Mouse (Mus musculus): Measurements from ENCODE around the gene Tgfbi. TPM values are rescaled to one million over a fixed set of nuclear protein-coding genes. Genes with fewer than 3 reads are reported as not detected.

Tgfbi gene
- polyA plus RNA-seq, 1 experiment from 2014 or later = 4.4 TPM

DNA sequence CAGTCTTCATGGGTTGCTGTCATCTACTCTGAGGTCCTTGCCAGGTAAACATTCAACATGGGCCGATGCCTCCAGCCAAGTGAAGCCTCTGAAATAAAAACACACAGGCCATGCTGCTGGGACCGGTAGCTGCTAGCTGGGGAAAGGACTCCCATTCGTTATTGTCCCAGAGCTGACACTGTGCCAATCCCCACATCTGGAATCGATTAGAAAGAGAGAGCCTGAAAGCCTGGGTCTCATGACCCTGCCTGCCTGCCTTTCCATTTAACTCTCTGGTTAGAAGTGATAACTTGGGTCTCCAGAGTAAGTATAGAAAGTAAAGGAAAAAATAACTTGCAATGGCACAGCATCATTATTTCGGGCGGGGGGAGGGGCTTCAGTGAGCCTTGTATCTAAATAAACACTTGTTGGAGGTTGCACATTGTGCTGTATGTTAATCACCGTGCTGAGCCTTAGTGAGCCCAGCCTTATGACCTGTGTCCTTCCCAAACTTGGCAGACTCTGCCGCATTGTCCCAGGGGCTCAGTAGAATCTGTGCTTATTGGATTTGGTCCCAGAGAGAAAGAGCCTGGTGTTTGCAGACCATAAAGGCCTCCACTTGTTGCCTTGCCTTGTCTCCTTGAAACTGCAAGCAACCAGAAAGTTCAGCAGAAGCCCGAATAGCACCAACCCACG, 9.0 kb upstream of the Tgfbi start:
- Histone ChIP-seq H3K9ac (no peak overlapping the region), H3K4me2 (no peak overlapping the region)

DNA sequence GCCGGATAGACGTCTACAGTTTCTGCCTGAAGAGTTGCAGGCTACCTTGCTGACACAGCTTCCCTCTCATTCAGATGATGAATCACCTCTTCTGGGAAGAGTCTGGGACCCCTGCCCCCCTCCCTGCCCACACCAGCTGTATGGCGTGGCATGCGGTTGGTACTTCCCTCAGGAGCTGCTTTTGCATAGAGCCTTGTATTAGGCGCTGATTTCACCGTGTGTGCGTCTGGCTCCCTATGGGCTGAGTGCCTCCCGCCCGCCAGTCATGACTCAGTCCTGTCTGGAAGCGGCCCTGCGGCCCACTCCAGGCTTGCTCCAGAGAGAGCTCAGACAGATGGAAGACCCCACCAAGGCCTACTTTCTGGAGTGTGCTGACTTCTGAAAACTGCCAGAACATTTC, 8.1 kb upstream of the Tgfbi start:
- Histone ChIP-seq H3K9me3 (no peaks in the 10 kb centered on the region), H3K27ac (no peak overlapping the region), H3K27me3 (replicated peaks) (no peaks in the 10 kb centered on the region), H3K36me3 (replicated peaks) (no peaks in the 10 kb centered on the region), H3K9ac (no peak overlapping the region), H3K4me1 (peaks cover 10% of the 10 kb centered on the region; the same call in 1 of the 2 replicates), H3K4me3 (no peak overlapping the region), H3K4me2 (no peak overlapping the region)
- no peak for ATAC-seq (replicated peaks)
- 48% methylated on average over 11 of the region's 11 CpGs for WGBS

More for the DNA sequence above, 9.0 kb upstream of the Tgfbi start:
- Histone ChIP-seq H3K4me3 (no peak overlapping the region), H3K9me3 (no peaks in the 10 kb centered on the region), H3K4me1 (peaks cover 10% of the 10 kb centered on the region; the same call in 1 of the 2 replicates), H3K27me3 (replicated peaks) (no peaks in the 10 kb centered on the region), H3K27ac (no peak overlapping the region), H3K36me3 (replicated peaks) (no peaks in the 10 kb centered on the region)
- no peak for ATAC-seq (replicated peaks)
- WGBS = 75% methylated on average over 10 of the region's 10 CpGs

DNA sequence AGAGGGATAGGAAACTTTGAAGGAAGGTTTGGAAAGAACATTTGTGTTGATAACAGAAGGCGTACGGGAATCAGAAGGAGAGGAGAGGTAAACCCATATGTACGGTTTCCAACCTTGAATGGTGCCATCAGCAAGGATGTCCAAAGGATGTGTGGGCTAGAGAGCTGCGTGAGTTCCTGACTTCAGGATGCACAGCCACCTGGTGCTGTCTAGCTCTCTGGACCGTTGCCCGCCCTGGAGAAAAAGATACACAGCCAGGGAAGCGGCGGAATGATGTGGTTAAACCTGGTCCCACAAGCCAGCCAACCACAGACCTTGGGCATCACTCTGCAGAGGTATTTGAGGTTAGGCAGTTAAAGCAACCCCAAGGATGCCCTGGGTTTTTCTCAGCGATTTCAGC, 3.8 kb upstream of the Tgfbi start:
- no peak overlapping the region for H3K4me3 ChIP-seq
- 94% methylated on average over 9 of the region's 9 CpGs for WGBS
- H3K36me3 ChIP-seq (replicated peaks) = no peaks in the 10 kb centered on the region
- H3K9ac ChIP-seq = no peak overlapping the region
- no peaks in the 10 kb centered on the region for H3K9me3 ChIP-seq
- H3K4me1 ChIP-seq = peaks cover 12% of the 10 kb centered on the region
- ATAC-seq (replicated peaks) = no peak
- no peak overlapping the region for H3K4me2 ChIP-seq
- H3K27ac ChIP-seq = no peak overlapping the region
- peaks cover 24% of the 10 kb centered on the region; the same call in 1 of the 2 replicates for H3K27me3 ChIP-seq (replicated peaks)

DNA sequence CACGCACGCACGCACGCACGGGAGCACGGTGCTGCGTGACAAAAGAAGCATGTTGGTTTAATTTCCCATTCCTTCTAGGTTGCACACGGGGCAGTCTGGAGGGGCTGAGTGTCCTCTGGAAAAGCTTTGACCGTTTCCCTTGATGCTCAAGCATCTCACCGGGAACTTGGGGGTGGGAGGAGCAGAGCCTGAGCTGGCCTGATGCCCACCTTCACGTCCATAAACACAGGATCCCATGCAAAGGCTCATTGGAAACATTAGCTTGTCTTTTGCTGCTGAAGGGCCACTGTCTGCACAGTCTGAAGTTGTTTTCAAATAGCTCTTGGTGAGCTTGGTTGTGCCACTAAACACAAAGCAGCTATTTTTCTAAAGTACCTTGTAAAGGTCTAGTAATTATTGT, 2.6 kb upstream of the Tgfbi start:
- Histone ChIP-seq H3K36me3 (replicated peaks) (no peaks in the 10 kb centered on the region), H3K9ac (no peak overlapping the region), H3K4me2 (no peak overlapping the region), H3K27me3 (replicated peaks) (peaks cover 28% of the 10 kb centered on the region), H3K9me3 (no peaks in the 10 kb centered on the region), H3K27ac (no peak overlapping the region), H3K4me3 (no peak overlapping the region), H3K4me1 (peaks cover 8% of the 10 kb centered on the region)
- ATAC-seq (replicated peaks) = no peak
- WGBS = 74% methylated on average over 11 of the region's 11 CpGs

DNA sequence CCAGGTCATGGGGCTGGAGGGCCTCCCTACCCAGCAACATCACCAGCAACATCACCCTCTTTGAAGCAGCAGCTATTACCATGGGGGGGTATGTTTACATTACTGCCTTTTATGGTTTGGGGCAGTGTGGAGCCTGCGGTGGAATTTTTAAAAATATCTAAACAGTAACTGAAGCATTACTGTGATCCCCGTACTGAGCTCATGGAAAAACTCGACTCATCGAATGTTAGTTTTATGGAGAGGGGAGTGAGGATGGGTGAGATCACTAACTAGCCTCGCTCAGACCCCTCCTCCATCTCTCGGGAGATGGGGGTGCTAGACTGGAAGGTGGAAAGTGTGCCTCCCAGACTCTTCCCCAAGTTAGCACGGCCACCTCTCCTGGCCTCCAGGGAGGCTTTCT, 2.1 kb upstream of the Tgfbi start:
- no peak overlapping the region for H3K4me3 ChIP-seq
- ATAC-seq (replicated peaks) = no peak
- H3K27me3 ChIP-seq (replicated peaks) = peaks cover 29% of the 10 kb centered on the region
- H3K4me1 ChIP-seq = peaks cover 8% of the 10 kb centered on the region
- H3K27ac ChIP-seq = no peak overlapping the region
- no peak overlapping the region for H3K9ac ChIP-seq
- 77% methylated on average over 7 of the region's 7 CpGs for WGBS
- no peaks in the 10 kb centered on the region for H3K9me3 ChIP-seq
- no peaks in the 10 kb centered on the region for H3K36me3 ChIP-seq (replicated peaks)
- H3K4me2 ChIP-seq = no peak overlapping the region

DNA sequence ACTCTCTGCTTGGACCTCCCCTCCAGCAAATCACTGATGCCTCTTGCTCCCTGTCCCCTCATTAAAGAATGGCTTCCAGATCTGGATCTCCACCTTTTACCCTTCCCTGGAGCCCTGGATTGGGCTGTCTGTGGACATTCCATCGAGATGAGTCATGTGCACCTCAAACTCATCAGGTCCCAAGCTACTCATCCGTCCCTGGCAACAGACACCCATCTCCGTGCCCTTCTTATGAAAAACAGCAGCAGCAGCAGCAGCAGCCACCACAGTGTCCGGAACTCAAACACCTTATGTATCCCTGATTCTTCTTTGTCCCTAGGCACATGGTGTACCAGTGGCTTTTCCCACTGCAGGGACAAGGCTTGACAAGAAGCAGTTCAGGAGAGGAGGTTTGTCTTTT, 1.5 kb upstream of the Tgfbi start:
- no peak overlapping the region for H3K27ac ChIP-seq
- no peak overlapping the region for H3K9ac ChIP-seq
- H3K36me3 ChIP-seq (replicated peaks) = no peaks in the 10 kb centered on the region
- H3K4me1 ChIP-seq = peaks cover 8% of the 10 kb centered on the region
- no peaks in the 10 kb centered on the region for H3K9me3 ChIP-seq
- no peak overlapping the region for H3K4me2 ChIP-seq
- WGBS = 86% methylated on average over 4 of the region's 4 CpGs
- ATAC-seq (replicated peaks) = no peak
- no peak overlapping the region for H3K4me3 ChIP-seq
- peaks cover 34% of the 10 kb centered on the region for H3K27me3 ChIP-seq (replicated peaks)

DNA sequence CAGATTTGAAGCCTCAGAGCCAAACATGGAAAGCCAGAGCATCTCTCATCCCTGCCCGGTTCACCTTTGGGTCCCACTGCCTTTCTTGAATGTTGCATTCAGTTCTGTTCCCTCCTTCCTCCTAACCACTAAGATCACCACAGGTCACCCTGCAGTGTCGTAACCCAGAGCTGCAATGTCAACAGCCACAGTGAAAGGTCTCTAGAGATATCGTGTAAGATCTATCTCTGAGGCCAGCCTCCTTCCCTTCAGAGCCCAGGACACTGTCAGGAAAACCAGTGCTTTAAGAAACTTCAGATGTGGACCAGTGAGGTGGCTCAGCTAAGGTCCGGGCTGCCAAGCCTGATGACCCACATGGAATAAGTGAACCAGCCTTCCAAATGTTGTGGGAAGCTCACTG, 1.8 kb downstream of the Tgfbi start:
- no peak for ATAC-seq (replicated peaks)
- Histone ChIP-seq H3K27me3 (replicated peaks) (peaks cover 34% of the 10 kb centered on the region), H3K36me3 (replicated peaks) (no peaks in the 10 kb centered on the region), H3K27ac (no peak overlapping the region), H3K4me2 (no peak overlapping the region), H3K4me1 (peaks cover 15% of the 10 kb centered on the region), H3K4me3 (no peak overlapping the region), H3K9ac (no peak overlapping the region), H3K9me3 (no peaks in the 10 kb centered on the region)
- 78% methylated on average over 4 of the region's 4 CpGs for WGBS

DNA sequence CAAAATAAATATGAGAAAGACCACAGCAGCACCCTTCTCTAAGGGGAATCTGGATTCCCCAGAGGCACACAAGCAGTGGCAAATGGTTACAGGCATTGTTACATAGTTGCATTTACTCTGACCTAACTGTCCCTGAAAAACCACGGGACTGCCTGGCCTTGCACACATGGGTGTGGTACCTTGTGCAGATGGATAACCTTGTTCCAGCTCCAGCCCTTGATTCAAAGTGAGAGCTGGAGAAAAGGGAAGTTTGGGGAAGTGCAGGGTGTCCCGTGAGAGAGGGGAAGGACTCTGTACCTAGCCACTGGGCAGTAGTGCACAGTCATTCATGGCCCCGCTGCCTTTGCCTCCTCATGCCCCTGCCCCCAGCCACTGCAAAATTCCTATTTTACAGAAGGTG, 2.4 kb downstream of the Tgfbi start:
- H3K9ac ChIP-seq = no peak overlapping the region
- peaks cover 34% of the 10 kb centered on the region for H3K27me3 ChIP-seq (replicated peaks)
- H3K27ac ChIP-seq = no peak overlapping the region
- no peaks in the 10 kb centered on the region for H3K9me3 ChIP-seq
- 57% methylated on average over 3 of the region's 3 CpGs for WGBS
- no peak overlapping the region for H3K4me2 ChIP-seq
- ATAC-seq (replicated peaks) = no peak
- no peak overlapping the region for H3K4me3 ChIP-seq
- H3K36me3 ChIP-seq (replicated peaks) = no peaks in the 10 kb centered on the region
- H3K4me1 ChIP-seq = peaks cover 15% of the 10 kb centered on the region

DNA sequence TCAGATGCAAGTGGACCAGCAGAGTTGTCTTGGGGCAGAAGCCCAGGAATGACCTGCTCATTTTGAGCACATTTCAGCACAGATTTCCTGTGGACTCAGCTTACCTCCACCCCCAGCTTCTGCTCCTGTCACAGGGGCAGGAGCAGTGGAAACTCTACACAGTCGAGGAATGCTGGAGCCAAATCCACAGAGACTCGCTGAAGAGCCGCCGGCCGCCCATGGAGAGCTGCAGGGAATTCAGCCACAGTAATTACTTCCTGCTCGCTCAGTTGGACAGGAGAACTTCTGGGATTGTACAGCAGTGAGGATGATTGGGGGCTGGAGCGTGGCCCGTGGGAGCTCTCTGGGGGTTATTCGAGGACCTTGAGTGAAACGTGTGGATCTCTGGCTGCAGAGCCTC, 3.0 kb downstream of the Tgfbi start:
- Histone ChIP-seq H3K27ac (no peak overlapping the region), H3K36me3 (replicated peaks) (no peaks in the 10 kb centered on the region), H3K4me1 (peaks cover 15% of the 10 kb centered on the region), H3K4me3 (no peak overlapping the region), H3K9ac (no peak overlapping the region), H3K4me2 (no peak overlapping the region), H3K9me3 (no peaks in the 10 kb centered on the region), H3K27me3 (replicated peaks) (peaks cover 34% of the 10 kb centered on the region)
- WGBS = 18% methylated on average over 10 of the region's 10 CpGs
- no peak for ATAC-seq (replicated peaks)

DNA sequence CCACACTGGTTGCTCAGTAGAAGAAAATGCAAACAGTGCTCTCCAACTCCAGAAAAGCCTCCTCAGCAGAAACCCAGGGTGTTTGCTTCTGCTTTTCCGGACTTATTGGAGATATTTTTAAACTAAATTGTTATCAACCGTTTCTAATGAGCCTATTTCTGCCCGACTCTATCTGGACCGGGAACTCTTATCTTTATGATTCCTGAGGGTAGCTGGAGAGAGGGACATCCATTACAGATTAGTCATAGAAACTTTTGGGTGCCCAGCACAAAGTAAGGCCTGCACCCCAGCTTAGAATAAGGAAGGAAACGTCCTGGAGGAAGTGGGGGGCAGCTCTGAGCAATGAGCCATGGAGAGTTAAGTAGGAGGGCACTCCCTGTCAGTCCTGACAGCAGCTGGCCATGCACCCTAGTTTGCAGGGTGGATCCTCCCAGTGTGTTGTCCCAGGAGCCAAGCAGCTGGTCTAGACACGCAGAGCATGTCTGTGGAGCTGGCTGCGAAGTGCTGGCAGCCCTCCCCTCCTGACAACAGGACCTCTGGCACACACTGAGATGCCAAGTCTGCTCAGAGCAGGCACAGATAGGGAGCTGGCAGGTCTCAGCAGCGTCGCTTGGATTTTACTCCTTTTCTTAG, 4.2 kb downstream of the Tgfbi start:
- Histone ChIP-seq H3K9me3 (no peaks in the 10 kb centered on the region), H3K27ac (no peak overlapping the region), H3K9ac (no peak overlapping the region), H3K4me3 (no peak overlapping the region), H3K27me3 (replicated peaks) (peaks cover 25% of the 10 kb centered on the region), H3K4me1 (peaks cover 15% of the 10 kb centered on the region), H3K36me3 (replicated peaks) (no peaks in the 10 kb centered on the region), H3K4me2 (no peak overlapping the region)
- ATAC-seq (replicated peaks) = no peak
- WGBS = 72% methylated on average over 9 of the region's 9 CpGs

DNA sequence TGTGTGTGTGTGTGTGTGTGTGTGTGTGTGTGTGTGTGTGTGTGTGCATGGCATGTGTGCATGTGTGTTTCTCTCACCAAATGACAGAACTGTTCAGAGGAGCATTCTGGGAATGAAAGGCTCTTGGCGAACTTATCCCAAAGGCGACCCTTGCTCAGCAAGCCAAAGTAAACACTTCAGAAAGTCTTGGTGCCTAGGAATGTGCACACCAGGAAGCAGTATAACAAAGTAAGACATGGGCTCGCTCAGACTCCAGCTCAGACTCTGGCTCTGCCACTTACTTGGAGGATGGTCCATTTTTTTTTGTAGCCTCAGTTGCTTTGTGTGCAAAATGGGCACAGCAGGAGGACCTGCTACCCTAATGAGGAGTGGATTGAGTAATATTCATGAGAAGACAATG, 5.4 kb downstream of the Tgfbi start:
- Histone ChIP-seq H3K36me3 (replicated peaks) (no peaks in the 10 kb centered on the region), H3K9ac (no peak overlapping the region), H3K9me3 (no peaks in the 10 kb centered on the region), H3K4me2 (no peak overlapping the region), H3K4me3 (no peak overlapping the region), H3K27ac (no peak overlapping the region), H3K27me3 (replicated peaks) (peaks cover 19% of the 10 kb centered on the region), H3K4me1 (peaks cover 8% of the 10 kb centered on the region)
- no peak for ATAC-seq (replicated peaks)
- WGBS = 67% methylated on average over 3 of the region's 3 CpGs

DNA sequence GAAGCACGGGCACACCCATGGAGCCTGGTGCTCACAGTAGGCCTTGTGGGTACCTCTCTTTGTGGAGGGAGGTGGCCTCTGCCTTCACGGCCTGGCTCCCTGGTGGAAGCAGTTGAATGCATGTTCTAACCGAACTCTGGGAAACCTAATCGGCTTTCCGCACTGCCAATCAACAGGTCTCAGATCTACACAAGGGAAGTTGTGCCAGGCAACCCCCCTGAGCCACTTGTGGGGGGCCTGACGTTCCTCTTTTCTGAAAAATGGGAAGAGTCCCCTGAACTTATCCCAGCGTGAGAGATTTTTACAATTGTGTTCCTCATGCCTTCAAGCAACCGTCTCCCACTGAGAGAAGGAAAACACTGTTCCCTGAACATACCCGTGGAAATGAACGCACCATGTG, 5.9 kb downstream of the Tgfbi start:
- Histone ChIP-seq H3K27ac (no peak overlapping the region), H3K27me3 (replicated peaks) (peaks cover 16% of the 10 kb centered on the region), H3K9me3 (no peaks in the 10 kb centered on the region), H3K9ac (no peak overlapping the region), H3K36me3 (replicated peaks) (no peaks in the 10 kb centered on the region), H3K4me2 (no peak overlapping the region), H3K4me3 (no peak overlapping the region), H3K4me1 (peaks cover 7% of the 10 kb centered on the region; the same call in 1 of the 2 replicates)
- no peak for ATAC-seq (replicated peaks)
- 39% methylated on average over 10 of the region's 10 CpGs for WGBS

DNA sequence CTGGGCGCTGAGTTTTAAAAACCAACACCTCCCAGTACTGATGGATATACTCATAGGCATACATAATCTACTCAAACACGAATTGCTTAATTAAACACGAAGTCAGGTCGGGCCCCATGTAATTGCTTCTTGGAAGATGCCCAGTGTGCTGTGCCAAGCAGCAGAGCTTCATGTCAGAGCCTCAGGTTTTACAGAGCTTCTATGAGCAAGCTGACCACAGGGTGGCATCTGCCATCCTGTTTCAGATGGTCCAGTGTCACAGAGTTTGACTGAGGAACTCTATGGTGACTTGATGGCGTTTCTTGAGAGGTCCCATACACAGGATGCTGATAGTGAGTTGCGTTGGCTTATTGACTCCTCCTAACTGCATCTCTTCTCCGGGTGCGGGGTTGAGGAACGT, 6.5 kb downstream of the Tgfbi start:
- WGBS = 63% methylated on average over 9 of the region's 9 CpGs
- H3K9me3 ChIP-seq = no peaks in the 10 kb centered on the region
- H3K36me3 ChIP-seq (replicated peaks) = no peaks in the 10 kb centered on the region
- no peak overlapping the region for H3K4me3 ChIP-seq
- H3K4me1 ChIP-seq = peaks cover 7% of the 10 kb centered on the region; the same call in 1 of the 2 replicates
- H3K9ac ChIP-seq = no peak overlapping the region
- H3K27ac ChIP-seq = no peak overlapping the region
- peaks cover 10% of the 10 kb centered on the region for H3K27me3 ChIP-seq (replicated peaks)
- no peak for ATAC-seq (replicated peaks)
- H3K4me2 ChIP-seq = no peak overlapping the region

All from midbrain, embryonic 15.5 days (tissue).